Mouse (Mus musculus) intestine, embryonic 14.5 days (tissue): ENCODE results near the gene Cacybp. TPM values are rescaled to one million over a fixed set of nuclear protein-coding genes. Genes with fewer than 3 reads are reported as not detected.

Experiments
- ATAC-seq: fragments of 200-750 bp; cut with Nextera tagmentation; replicated peaks from 2 replicates; pipeline ENCODE4 v1.8.0; 2017; ENCODE audit warnings: low read depth, moderate number of reproducible peaks, moderate TSS enrichment, moderate library complexity; ENCODE audit not compliant: low FRiP score, low TSS enrichment
- DNase-seq: peaks from one replicate; pipeline ENCODE4 v3.0.0-alpha.2; 2018; ENCODE audit warnings: low spot score
- H3K27ac ChIP-seq: fragments of 300-500 bp; sonication (generic); 2 replicates; pipeline ENCODE4 v1.5.1; 2014; ENCODE audit warnings: low read depth, mild to moderate bottlenecking, control low read depth
- H3K27me3 ChIP-seq: fragments of 300-500 bp; sonication (generic); replicated peaks from 2 replicates; pipeline ENCODE4 v1.6.1; 2014; ENCODE audit warnings: low read length, control low read depth; ENCODE audit not compliant: control insufficient read depth, insufficient read depth
- H3K36me3 ChIP-seq: fragments of 300-500 bp; sonication (generic); 2 replicates; pipeline ENCODE4 v1.6.1; 2014; ENCODE audit warnings: low read length, control low read depth; ENCODE audit not compliant: control insufficient read depth, insufficient read depth
- H3K4me1 ChIP-seq: fragments of 300-500 bp; sonication (generic); replicated peaks from 2 replicates; pipeline ENCODE4 v1.6.1; 2014; ENCODE audit warnings: low read length, control low read depth, mixed read lengths; ENCODE audit not compliant: control insufficient read depth, insufficient read depth
- H3K4me2 ChIP-seq: fragments of 300-500 bp; sonication (generic); 2 replicates; pipeline ENCODE4 v1.6.1; 2014; ENCODE audit warnings: low read length
- H3K4me3 ChIP-seq: fragments of 300-500 bp; sonication (generic); 2 replicates; pipeline ENCODE4 v1.5.1; 2014; ENCODE audit warnings: low read depth, low read length, control low read depth, mixed read lengths
- H3K9ac ChIP-seq: fragments of 300-500 bp; sonication (generic); 2 replicates; pipeline ENCODE4 v1.6.1; 2014; ENCODE audit warnings: mild to moderate bottlenecking, low read length
- H3K9me3 ChIP-seq: fragments of 300-500 bp; sonication (generic); 2 replicates; pipeline ENCODE4 v1.6.1; 2016; ENCODE audit warnings: low read length, control low read depth; ENCODE audit not compliant: control insufficient read depth
- WGBS: fragments of 180-500 bp; shearing (Covaris S2); extraction: QIAGEN DNeasy Blood & Tissue Kit; methylation state at CpG from one replicate; pipeline ENCODE4 v1.1.7; 2014; 5-methylcytosine and 5-hydroxymethylcytosine counted together
- polyA plus RNA-seq: library from polyadenylated mRNA; unstranded; fragments of >200 nt; fragmentation: Nextera tagmentation; extraction: Ambion mirVana; gene quantifications from 2 replicates; pipeline ENCODE4 v1.2.1, GENCODE M21; 2014

Gene Cacybp
- polyA plus RNA-seq, 1 experiment from 2014 or later, result 235 TPM

GRCm38 (mm10) chr1:160210566-160210965, 2.1 kb downstream of the Cacybp start:
- 72% methylated on average over 3 of the region's 3 CpGs for WGBS
- Histone ChIP-seq H3K9me3 (no peaks in the 10 kb centered on the region), H3K4me2 (peak overlapping the region; percentile 72), H3K27me3 (no peaks in the 10 kb centered on the region), H3K4me3 (peak overlapping the region; percentile 78; the same call in 1 of the 2 replicates), H3K9ac (no peak overlapping the region), H3K4me1 (peaks cover 8% of the 10 kb centered on the region), H3K27ac (no peak overlapping the region), H3K36me3 (peaks cover 31% of the 10 kb centered on the region)
- ATAC-seq (no peak), DNase-seq (no peak)

GRCm38 (mm10) chr1:160209844-160210243, 2.8 kb downstream of the Cacybp start:
- ATAC-seq (no peak), DNase-seq (no peak)
- H3K36me3 ChIP-seq, result peaks cover 37% of the 10 kb centered on the region
- H3K4me2 ChIP-seq, result no peak overlapping the region
- WGBS, result 94% methylated on average over 2 of the region's 2 CpGs
- H3K9me3 ChIP-seq, result no peaks in the 10 kb centered on the region
- H3K27me3 ChIP-seq, result no peaks in the 10 kb centered on the region
- no peak overlapping the region for H3K9ac ChIP-seq
- H3K4me3 ChIP-seq, result no peak overlapping the region
- H3K27ac ChIP-seq, result no peak overlapping the region
- peaks cover 8% of the 10 kb centered on the region for H3K4me1 ChIP-seq

DNA sequence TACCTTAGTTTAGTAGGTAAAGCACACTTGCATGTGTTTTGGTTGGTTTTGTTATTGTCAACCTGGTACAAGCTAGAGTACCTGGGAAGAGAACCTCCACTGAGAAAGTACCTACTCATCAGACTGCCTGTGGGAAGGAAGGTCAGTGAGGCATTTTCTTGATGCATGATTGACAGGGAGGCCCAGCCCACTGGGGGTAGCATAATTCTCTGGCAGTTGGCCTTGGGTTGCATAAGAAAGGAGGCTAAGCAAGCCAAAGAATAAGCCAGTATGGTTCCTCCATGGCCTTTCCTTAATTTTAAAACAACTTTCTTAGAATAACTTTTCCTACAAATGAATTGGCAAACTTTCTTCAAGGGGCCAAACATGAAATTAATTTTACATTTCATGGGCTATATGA, 7.2 kb downstream of the Cacybp start:
- Histone ChIP-seq H3K27me3 (no peaks in the 10 kb centered on the region), H3K4me1 (no peaks in the 10 kb centered on the region; the same call in 1 of the 2 replicates), H3K36me3 (peaks cover 79% of the 10 kb centered on the region), H3K9ac (no peak overlapping the region), H3K9me3 (no peaks in the 10 kb centered on the region), H3K4me3 (no peak overlapping the region), H3K4me2 (no peak overlapping the region), H3K27ac (no peak overlapping the region)
- ATAC-seq (no peak), DNase-seq (no peak)

GRCm38 (mm10) chr1:160195337-160195663, 17.4 kb downstream of the Cacybp start:
- H3K4me1 ChIP-seq, result peaks cover 14% of the 10 kb centered on the region
- ATAC-seq, result no peak
- no peaks in the 10 kb centered on the region for H3K27me3 ChIP-seq
- peak overlapping the region; percentile 77 for H3K9ac ChIP-seq
- WGBS, result under 1% methylated on average over 13 of the region's 13 CpGs
- peak overlapping the region; percentile 77 for H3K27ac ChIP-seq
- peak overlapping the region; percentile 70 for H3K4me2 ChIP-seq
- peaks cover 35% of the 10 kb centered on the region for H3K36me3 ChIP-seq
- H3K4me3 ChIP-seq, result peak overlapping the region; percentile 91
- no peak for DNase-seq
- no peaks in the 10 kb centered on the region for H3K9me3 ChIP-seq

DNA sequence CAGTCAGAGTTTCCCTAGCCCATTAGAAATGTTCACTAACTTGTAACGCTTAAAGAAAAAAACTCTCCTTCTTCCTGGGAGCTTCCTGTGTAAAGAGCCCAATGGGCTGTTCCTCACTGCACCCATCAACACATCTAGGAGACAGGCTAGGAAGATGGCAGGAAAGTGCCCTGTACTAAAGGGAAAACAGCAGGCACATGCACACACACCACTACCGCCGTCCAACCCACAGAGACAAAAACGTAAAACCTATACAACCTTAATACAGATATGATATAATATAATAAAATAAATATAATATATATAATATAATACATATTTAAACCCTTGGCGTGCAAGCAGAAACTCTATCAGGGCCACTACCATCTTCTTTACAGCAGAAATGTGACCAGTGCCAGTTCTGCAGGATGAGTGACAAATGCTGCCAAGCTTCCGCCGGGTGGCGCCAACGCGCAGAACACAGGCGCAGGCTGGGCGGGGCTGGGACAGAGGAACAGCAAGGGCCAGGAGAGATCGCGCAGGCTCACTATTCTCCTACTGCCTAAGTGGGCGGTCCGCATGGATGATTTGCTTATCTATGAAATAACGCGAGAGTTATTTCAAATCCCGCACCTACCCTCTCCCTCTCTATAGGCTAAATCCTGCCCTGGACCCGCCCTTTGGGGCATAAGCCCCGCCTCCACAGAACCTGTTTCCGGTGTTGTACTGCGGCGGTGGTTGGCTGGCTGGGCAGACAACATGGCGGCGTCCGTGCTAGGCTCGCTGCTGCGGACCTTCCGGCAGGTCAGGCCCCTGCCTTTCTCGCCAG, 17.9 kb downstream of the Cacybp start, which contains the start of gene Mrps14:
TSS of gene Mrps14 (plus strand) at position 687 of the 808 bp plus-strand sequence.
- Histone ChIP-seq H3K4me1 (peaks cover 14% of the 10 kb centered on the region), H3K27ac (peak within 1 kb of the TSS; percentile 77), H3K9ac (peak within 1 kb of the TSS; percentile 77), H3K9me3 (no peaks in the 10 kb centered on the region), H3K4me2 (peak within 1 kb of the TSS; percentile 70), H3K4me3 (peak within 1 kb of the TSS; percentile 91), H3K36me3 (peaks cover 29% of the 10 kb centered on the region; the same call in 1 of the 2 replicates), H3K27me3 (no peaks in the 10 kb centered on the region)
- peak; percentile 99 for ATAC-seq
- peak; percentile 96 for DNase-seq
- WGBS, result 6% methylated on average over 31 of the region's 31 CpGs

GRCm38 (mm10) chr1:160184506-160184905, 28.2 kb downstream of the Cacybp start:
- no peak overlapping the region for H3K4me2 ChIP-seq
- no peaks in the 10 kb centered on the region for H3K9me3 ChIP-seq
- no peaks in the 10 kb centered on the region for H3K27me3 ChIP-seq
- WGBS, result 13% methylated on average over 5 of the region's 5 CpGs
- ATAC-seq (0 out of 2 replicates have a peak, but pooled peaks have one; percentile 82), DNase-seq (peak; percentile 77)
- H3K27ac ChIP-seq, result no peak overlapping the region
- H3K36me3 ChIP-seq, result no peaks in the 10 kb centered on the region
- no peak overlapping the region for H3K9ac ChIP-seq
- no peaks in the 10 kb centered on the region for H3K4me1 ChIP-seq
- no peak overlapping the region for H3K4me3 ChIP-seq

GRCm38 (mm10) chr1:160181216-160181615, 31.5 kb downstream of the Cacybp start:
- DNase-seq (no peak), ATAC-seq (no peak)
- Histone ChIP-seq H3K36me3 (no peaks in the 10 kb centered on the region), H3K4me3 (no peak overlapping the region), H3K4me1 (no peaks in the 10 kb centered on the region), H3K9ac (no peak overlapping the region), H3K27ac (no peak overlapping the region), H3K4me2 (no peak overlapping the region), H3K9me3 (no peaks in the 10 kb centered on the region), H3K27me3 (no peaks in the 10 kb centered on the region)
- WGBS, result 70% methylated on average over 4 of the region's 4 CpGs

GRCm38 (mm10) chr1:160176903-160177302, 35.8 kb downstream of the Cacybp start:
- no peak for DNase-seq
- Histone ChIP-seq H3K36me3 (no peaks in the 10 kb centered on the region), H3K9me3 (no peaks in the 10 kb centered on the region), H3K4me3 (no peak overlapping the region), H3K4me1 (no peaks in the 10 kb centered on the region), H3K27me3 (no peaks in the 10 kb centered on the region), H3K4me2 (no peak overlapping the region), H3K27ac (no peak overlapping the region), H3K9ac (no peak overlapping the region)
- no peak for ATAC-seq
- 69% methylated on average over 8 of the region's 8 CpGs for WGBS

- no peaks in the 10 kb centered on the region for H3K9me3 ChIP-seq
- H3K36me3 ChIP-seq, result no peaks in the 10 kb centered on the region
- no peak overlapping the region for H3K27ac ChIP-seq
- H3K9ac ChIP-seq, result no peak overlapping the region
- ATAC-seq (no peak), DNase-seq (no peak)
- no peak overlapping the region for H3K4me2 ChIP-seq
- H3K4me3 ChIP-seq, result no peak overlapping the region
- no peaks in the 10 kb centered on the region for H3K4me1 ChIP-seq
- WGBS, result 66% methylated on average over 3 of the region's 5 CpGs
- no peaks in the 10 kb centered on the region for H3K27me3 ChIP-seq
Measured at GRCm38 (mm10) chr1:160166600-160166999, 46.1 kb downstream of the Cacybp start.
